ENCODE assay signal across 21 mouse cellular contexts in the genomic region with DNA sequence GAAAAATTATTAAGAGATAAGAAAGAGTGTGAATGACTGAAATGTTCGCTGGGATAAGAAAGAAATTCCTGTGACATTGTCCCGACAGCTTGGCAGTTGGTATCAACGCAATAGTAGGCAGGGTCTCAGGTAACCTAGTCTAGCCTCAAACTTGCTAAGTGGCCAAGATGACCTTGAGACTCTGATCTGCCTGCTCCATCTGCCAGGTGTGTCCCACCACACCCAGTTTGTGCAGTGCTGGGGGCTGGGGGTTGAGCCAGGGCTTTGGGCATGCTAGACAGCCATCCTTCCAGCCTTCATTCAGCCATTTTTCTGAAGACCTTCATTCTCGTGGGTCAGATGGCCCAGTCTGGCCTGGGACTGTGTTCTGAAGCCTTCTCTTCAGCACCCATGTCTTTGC. TPM values are rescaled to one million over a fixed set of nuclear protein-coding genes. Genes with fewer than 3 reads are reported as not detected.
DNase-seq lines count a peak whose midpoint lies in the region; ATAC-seq and TF ChIP-seq lines count a peak whose summit lies in the region.
"Had no signal": no experiment of that assay in that cellular context is flagged by ENCODE, and none has a peak within 500 bp of the region (broad histone marks: within the 10 kb centered on the region; RNA-seq: fewer than 3 reads in every experiment).

No protein-coding gene starts in this region.

- no peak overlapping the region for H3K4me3 ChIP-seq in heart, embryonic 12.5 days
- H3K4me3 ChIP-seq in kidney, adult 2 months (ENCODE audit: insufficient read depth, low read depth, low read length) = no peak overlapping the region
- H3K4me3 ChIP-seq in E14TG2a.4 (replicated peaks; ENCODE audit: low read length) = peak overlapping the region; percentile 41
- H3K4me3 ChIP-seq: embryonic facial prominence, embryonic 15.5 days; hindbrain, embryonic 12.5 days; midbrain, embryonic 13.5 days; neural tube, embryonic 13.5 days had no signal

- WGBS in heart, embryonic 12.5 days = 72% methylated on average over 4 of the region's 4 CpGs
- 79% methylated on average over 4 of the region's 4 CpGs for WGBS in kidney, adult 2 months

- H3K36me3 ChIP-seq in heart, embryonic 12.5 days = no peaks in the 10 kb centered on the region
- no peaks in the 10 kb centered on the region for H3K36me3 ChIP-seq in kidney, adult 2 months (ENCODE audit: control insufficient read depth, insufficient read depth, low read length)
- H3K36me3 ChIP-seq in E14TG2a.4 (ENCODE audit: insufficient read depth, low read length) = no peaks in the 10 kb centered on the region
- H3K36me3 ChIP-seq: embryonic facial prominence, embryonic 15.5 days; hindbrain, embryonic 12.5 days; midbrain, embryonic 13.5 days; neural tube, embryonic 13.5 days had no signal

- peaks cover 65% of the 10 kb centered on the region for H3K4me1 ChIP-seq in heart, embryonic 12.5 days (replicated peaks)
- H3K4me1 ChIP-seq in kidney, adult 2 months (ENCODE audit: control insufficient read depth, insufficient read depth, low read length) = no peaks in the 10 kb centered on the region
- peaks cover 89% of the 10 kb centered on the region for H3K4me1 ChIP-seq in E14TG2a.4 (replicated peaks; ENCODE audit: low read depth, low read length)
- H3K4me1 ChIP-seq: neural tube, embryonic 13.5 days had no signal

- H3K27me3 ChIP-seq in heart, embryonic 12.5 days (replicated peaks) = no peaks in the 10 kb centered on the region
- H3K27me3 ChIP-seq in kidney, adult 2 months (replicated peaks; ENCODE audit: control insufficient read depth, insufficient read depth, low read length) = no peaks in the 10 kb centered on the region
- H3K27me3 ChIP-seq in E14TG2a.4 (ENCODE audit: insufficient read depth, low read length) = no peaks in the 10 kb centered on the region
- H3K27me3 ChIP-seq: CH12.LX; embryonic facial prominence, embryonic 15.5 days; hindbrain, embryonic 12.5 days; midbrain, embryonic 13.5 days; neural tube, embryonic 13.5 days had no signal

- no peak for ATAC-seq in heart, embryonic 12.5 days (ENCODE audit: insufficient number of reproducible peaks, low FRiP score)
- ATAC-seq: activated CD4-positive, CD25-positive, alpha-beta regulatory T cell, adult 4 months; forebrain, embryonic 16.5 days; midbrain, embryonic 13.5 days had no signal

- H3K9me3 ChIP-seq in heart, embryonic 12.5 days (replicated peaks) = no peaks in the 10 kb centered on the region
- H3K9me3 ChIP-seq in E14TG2a.4 (ENCODE audit: low read length) = no peaks in the 10 kb centered on the region
- H3K9me3 ChIP-seq: embryonic facial prominence, embryonic 15.5 days; hindbrain, embryonic 12.5 days; midbrain, embryonic 13.5 days; neural tube, embryonic 13.5 days had no signal

- no peak for TF ChIP-seq CTCF in kidney, adult 2 months (conservative IDR thresholded peaks at IDR 0.05; ENCODE audit: insufficient read depth, insufficient read length, low read depth, low read length)
- TF ChIP-seq CTCF in E14TG2a.4 (conservative IDR thresholded peaks at IDR 0.05; ENCODE audit: low read length) = no peak

- no peak for DNase-seq in heart, postnatal 4 days
- no peak for DNase-seq in kidney, adult 2 months
- no peak for DNase-seq in kidney, postnatal 14 days
- DNase-seq in R1 (ENCODE audit: low read depth, low spot score) = peak; percentile 80
- DNase-seq in urinary bladder, postnatal 14 days (ENCODE audit: low spot score) = no peak
- DNase-seq: adrenal gland, postnatal 10 days; cerebellum, adult 9-11 months; embryo, embryonic 11 days; lung, postnatal 10 days; thymus, adult 18-20 months; thymus, postnatal 4 days had no signal

- no peak overlapping the region for H3K9ac ChIP-seq in heart, embryonic 12.5 days
- H3K9ac ChIP-seq: embryonic facial prominence, embryonic 15.5 days; hindbrain, embryonic 12.5 days; liver, embryonic 14.5 days; midbrain, embryonic 13.5 days; neural tube, embryonic 13.5 days had no signal

- H3K4me2 ChIP-seq in heart, embryonic 12.5 days = no peak overlapping the region
- H3K4me2 ChIP-seq: embryonic facial prominence, embryonic 15.5 days; hindbrain, embryonic 12.5 days; midbrain, embryonic 13.5 days; neural tube, embryonic 13.5 days had no signal

- peak overlapping the region; percentile 40; the same call in 1 of the 2 replicates for H3K27ac ChIP-seq in heart, embryonic 12.5 days (ENCODE audit: poor library complexity, severe bottlenecking)
- peak overlapping the region; percentile 11; the same call in 1 of the 2 replicates for H3K27ac ChIP-seq in kidney, adult 2 months (ENCODE audit: insufficient read depth, low read depth, low read length)
- H3K27ac ChIP-seq: embryonic facial prominence, embryonic 15.5 days; hindbrain, embryonic 12.5 days; liver, embryonic 14.5 days; midbrain, embryonic 13.5 days; neural tube, embryonic 13.5 days had no signal

- no peak for TF ChIP-seq POLR2A in kidney, adult 2 months (IDR thresholded peaks at IDR 0.05; ENCODE audit: low read depth, low read length)

RNA-seq across cellular contexts. Expression of a gene that starts 46.9 kb away (rescaled TPM):
- polyA plus RNA-seq in heart, embryonic 12.5 days (2016; fragmentation: Nextera tagmentation; extraction: Ambion mirVana) = 41.5 and 44.9 TPM in 2 replicates
- 100 to 1,000 TPM; 588 to 671 TPM for total RNA-seq in heart, postnatal 4 days (2021)
- polyA plus RNA-seq in kidney, adult 2 months (2012; rRNA removed) = 115 and 121 TPM in 2 replicates
